Mouse (Mus musculus): Measurements from ENCODE around the gene Tmem230. TPM values are rescaled to one million over a fixed set of nuclear protein-coding genes. Genes with fewer than 3 reads are reported as not detected.
"Not testable (repeated sequence)": the region's sequence is repeated elsewhere in the genome, so short reads cannot be mapped to it uniquely, and the experiment has no call there.

Gene Tmem230
- total RNA-seq, 1 experiment from 2014 or later = 20.5 TPM

DNA sequence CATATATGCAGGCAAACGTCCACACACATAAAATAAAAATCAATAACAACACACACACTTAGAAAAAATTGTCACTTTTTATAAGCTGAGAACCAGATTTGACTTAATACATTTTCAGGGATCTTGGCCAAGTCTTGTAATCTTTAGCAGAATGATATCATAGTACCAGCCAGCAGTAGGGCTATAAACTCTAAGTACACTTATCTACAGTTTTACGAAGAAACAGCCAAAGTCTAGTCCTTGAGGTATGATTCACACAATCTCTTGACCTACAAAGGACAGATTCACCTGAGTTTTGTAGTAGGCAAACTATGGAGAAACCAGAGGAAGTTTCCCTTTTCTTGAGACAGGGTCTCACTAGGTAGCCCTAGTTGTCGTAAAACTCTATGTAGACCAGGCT lies 8.2 kb downstream of the Tmem230 start:
- ATAC-seq (ENCODE audit: extremely low read depth, insufficient number of reproducible peaks, low FRiP score, poor library complexity, severe bottlenecking) = not testable (repeated sequence)

DNA sequence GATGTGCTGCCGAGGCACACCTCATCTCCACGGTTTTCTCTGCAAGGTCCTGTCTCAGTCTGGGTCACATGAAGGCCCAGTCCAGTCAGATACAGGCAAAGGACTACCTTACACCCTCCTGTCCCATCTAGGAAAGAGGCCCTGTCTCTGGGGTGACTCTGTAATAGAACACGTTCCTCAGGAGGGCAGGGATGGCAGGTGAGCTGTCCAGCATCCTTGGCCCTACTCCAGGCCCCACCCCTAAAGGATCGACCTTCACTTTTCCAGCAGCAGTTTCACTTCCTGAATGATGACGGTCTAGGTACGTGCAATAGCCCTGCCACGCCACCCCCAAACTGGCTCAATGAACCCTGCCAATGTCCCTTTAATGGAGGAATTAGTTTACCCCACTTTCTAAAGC lies 11.6 kb downstream of the Tmem230 start:
- no peak for ATAC-seq (ENCODE audit: extremely low read depth, insufficient number of reproducible peaks, low FRiP score, poor library complexity, severe bottlenecking)

DNA sequence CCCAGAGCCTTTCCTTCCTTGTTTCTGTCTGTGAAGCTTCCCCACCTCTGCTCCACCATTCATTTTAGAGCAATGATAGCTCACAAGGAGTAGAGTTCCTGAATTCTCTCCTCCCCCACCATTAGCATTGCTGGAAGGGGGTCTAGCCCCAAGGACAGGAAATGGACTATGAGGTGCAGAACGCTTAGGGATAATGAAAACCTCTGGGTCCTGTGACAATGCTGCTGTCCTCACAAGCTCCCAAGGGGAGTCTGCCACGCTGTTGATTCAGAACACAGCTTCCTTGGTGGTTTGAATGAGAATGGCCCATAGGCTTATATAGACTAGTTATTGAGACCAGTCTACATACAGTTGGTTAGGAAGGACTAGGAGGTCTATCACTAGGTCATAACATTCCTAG lies 12.3 kb downstream of the Tmem230 start:
- ATAC-seq (ENCODE audit: extremely low read depth, insufficient number of reproducible peaks, low FRiP score, poor library complexity, severe bottlenecking) = no peak

DNA sequence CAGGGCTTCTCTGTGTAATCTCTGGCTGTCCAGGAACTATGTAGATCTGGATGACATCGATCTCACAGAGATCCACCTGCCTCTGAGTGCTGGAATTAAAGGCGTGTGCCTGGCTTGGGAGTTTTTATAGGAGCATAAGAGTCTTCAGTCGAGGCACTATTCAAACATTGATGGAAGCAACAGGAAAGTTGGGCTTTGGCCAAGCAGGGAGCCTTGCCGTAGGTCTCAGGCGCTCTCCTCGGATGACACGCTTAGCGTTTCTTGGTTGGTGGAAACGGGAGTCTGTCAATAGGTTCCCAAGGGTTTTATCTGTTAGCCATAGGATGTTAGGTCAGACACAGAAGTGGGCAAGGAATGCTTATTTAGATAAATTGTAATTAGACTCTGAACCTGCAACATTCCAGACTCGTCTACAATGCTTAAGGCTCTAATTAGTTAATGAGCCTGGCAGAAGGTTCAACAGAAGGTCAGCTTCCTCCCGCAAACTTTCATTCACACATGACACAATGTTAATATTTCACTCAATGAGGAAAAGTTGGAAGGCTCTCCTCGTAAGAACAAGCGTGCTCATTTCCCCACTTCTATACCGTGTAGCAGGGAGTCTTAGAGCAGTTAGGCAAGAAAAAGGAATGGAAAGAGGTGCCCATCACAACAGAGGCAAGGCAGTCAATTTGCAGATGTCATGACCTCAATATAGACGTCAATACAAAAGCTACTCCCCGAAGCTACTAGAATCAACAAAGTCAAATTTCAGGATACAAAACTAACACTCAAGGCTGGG lies 13.4 kb downstream of the Tmem230 start:
- no peak for ATAC-seq (ENCODE audit: extremely low read depth, insufficient number of reproducible peaks, low FRiP score, poor library complexity, severe bottlenecking)

DNA sequence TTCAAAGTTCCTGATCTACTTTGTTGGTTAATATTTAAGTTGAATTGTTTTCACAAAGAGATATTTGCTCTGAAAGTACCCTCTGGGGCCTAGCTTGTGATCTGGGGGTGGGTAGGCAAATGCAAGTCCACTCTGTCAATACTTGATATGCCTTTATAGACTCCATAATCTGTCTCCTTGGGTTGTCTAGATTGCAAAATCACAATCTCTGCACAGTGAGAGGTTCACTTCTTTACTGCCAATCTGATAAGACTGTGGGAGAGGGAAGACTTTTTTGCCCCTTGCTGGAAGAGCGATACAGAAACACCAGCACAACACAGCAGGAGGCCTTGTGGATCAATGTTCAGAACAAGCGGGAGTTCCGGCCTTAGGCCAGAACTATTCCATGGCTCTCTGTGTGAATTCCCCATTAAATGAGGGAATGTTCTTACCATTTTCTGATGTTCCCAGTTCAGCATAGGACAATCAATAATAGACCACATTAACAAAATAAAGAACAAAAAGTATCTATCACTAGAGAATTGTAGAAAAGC lies 15.1 kb downstream of the Tmem230 start:
- no peak for ATAC-seq (ENCODE audit: extremely low read depth, insufficient number of reproducible peaks, low FRiP score, poor library complexity, severe bottlenecking)

DNA sequence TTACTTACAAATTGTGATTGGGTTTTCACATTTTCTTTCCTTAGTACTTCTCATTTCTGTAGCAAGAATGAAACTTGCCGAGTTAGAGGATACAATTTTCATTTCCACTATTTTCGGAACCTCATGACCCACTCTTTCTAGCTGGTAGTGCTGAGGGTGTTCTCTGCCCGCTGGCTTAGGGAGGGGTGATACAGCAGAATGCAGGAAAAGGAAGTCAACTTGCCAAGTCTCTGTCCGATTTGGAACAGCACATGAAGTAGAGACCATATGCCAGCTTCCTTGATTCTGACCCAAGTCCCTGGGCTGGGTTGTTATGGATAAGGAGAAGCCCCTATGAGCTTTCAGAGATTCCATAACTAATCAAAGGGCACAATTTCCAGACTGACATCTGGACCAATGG lies 23.2 kb downstream of the Tmem230 start:
- ATAC-seq (ENCODE audit: extremely low read depth, insufficient number of reproducible peaks, low FRiP score, poor library complexity, severe bottlenecking) = no peak

DNA sequence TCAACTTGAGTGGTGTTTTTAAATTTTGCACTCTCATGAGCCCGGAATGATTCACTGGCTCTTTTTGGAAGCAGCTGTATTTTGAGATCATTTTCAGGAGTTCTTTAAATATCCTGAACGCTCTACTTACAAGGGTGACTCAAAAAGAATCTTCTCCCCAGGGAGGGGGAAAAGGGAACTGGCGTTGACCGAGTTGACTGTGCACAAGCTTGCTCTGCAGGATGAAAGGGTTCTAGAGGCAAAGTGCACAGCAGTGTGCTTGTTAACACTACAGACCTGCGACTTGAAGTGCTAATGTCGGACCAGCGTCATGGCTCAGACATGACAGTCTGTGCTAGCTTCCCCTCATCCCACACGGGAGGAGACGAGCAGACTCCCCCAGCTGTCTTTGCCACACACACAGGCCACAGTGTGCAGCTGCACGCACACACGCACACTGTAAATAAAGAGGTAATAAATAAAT lies 26.0 kb downstream of the Tmem230 start:
- no peak for ATAC-seq (ENCODE audit: extremely low read depth, insufficient number of reproducible peaks, low FRiP score, poor library complexity, severe bottlenecking)

DNA sequence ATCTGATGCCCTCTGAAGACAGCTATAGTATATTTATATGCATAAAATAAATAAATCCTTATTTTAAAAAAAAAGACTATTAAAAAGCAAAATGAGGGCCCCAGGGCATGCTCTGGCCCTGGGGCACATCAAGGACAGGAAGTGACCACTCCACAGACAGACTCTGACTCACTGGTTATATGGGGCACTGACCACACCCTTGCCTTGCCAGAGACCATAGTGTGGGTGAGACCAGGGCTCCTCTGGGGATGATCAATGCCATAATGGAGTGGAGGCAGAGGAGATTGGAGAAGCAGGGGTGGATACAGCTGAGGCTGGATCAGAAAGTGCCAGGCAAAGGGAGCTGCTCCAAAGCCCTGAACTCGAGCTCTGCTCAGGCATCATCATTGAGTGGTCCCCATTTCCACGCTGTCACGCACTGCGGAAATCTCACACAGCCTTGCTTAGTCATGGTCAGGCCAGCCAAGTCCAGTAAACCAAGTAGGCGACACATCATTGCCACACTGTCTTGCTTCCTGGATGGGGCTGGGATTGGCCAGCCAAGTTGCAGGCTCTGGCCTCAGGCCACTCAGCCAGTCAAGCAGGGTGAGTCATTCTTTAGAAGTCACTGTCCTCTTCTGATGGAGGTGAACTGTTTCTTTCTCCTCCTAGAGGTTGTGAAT lies 35.5 kb downstream of the Tmem230 start:
- no peak for ATAC-seq (ENCODE audit: extremely low read depth, insufficient number of reproducible peaks, low FRiP score, poor library complexity, severe bottlenecking)

DNA sequence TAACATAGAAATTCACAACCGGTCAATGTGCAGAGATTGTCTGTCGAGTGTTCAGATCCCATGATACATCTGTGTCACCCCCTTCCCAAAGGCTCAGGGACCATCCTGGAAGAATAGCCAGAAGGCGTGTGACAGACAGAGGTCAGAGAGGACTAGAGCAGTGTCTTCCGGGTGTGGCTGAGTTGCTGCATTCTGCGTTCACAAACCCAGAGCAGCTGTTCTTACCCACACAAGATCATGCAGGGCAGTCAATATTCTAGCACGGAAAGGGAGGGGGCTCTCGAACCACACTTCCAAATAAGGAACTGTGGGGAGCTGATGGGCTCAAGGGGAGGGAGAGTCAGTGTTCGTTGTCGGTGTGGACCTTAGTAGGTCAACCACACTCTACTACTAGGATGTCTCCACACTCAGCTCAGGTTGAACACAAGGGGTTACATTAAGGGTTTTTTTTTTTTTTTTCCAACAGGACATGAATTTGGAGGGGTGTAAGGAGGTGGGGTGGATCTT lies 36.7 kb downstream of the Tmem230 start:
- ATAC-seq (ENCODE audit: extremely low read depth, insufficient number of reproducible peaks, low FRiP score, poor library complexity, severe bottlenecking) = no peak

DNA sequence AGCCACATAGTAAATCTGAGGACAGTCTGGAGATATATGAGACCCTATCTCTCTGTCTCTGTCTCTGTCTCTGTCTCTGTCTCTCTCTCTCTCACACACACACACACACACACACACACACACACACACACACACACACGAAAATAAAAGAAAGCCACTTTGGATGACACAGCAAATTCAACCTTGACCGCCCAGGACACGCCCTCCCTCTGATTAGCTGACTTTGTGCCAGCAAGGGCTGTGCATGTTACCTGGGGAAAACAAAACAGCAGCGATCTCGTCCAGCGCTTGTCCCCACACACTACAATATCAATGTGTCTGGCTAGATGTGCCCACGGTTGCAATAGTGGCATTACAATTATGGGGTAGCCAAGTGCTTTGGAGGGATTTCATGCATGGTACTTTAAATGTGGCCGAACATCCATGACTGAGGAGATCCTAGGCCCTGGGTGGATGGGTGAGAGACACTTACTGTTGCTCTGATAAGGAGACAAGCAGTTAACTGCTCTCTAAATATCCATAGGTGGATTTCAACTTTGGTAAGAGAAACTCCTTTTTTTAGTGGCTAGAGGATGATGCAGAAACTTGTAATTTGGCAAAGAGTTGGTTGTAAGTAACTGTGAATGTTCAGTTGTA lies 39.2 kb downstream of the Tmem230 start:
- ATAC-seq (ENCODE audit: extremely low read depth, insufficient number of reproducible peaks, low FRiP score, poor library complexity, severe bottlenecking) = no peak

DNA sequence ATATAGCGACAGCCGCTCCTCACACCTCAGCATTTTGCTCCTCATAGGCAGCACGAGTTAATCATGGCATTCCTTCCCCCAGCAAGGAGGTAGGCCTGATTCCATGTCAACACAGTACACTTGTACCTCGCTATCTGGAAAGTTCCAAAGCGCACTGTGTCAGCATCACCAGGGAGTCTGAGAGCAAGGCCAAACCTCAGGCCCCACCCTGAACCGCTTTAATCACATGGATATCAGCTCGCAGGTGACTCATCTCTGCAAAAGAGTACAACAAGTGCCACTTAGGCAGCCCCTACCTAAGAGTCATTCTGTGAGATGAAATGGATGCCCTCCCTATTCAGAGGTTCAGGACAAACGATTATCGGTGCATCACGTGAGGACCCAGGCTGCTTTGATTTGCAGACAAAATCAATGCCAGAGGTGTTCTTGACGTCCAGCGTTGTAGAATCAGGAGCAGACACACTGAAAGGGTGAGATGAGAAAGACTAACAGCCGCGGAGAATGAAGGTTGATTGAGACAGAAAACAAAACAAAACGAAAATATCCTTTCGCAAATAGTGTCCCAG lies 41.2 kb downstream of the Tmem230 start:
- no peak for ATAC-seq (ENCODE audit: extremely low read depth, insufficient number of reproducible peaks, low FRiP score, poor library complexity, severe bottlenecking)

DNA sequence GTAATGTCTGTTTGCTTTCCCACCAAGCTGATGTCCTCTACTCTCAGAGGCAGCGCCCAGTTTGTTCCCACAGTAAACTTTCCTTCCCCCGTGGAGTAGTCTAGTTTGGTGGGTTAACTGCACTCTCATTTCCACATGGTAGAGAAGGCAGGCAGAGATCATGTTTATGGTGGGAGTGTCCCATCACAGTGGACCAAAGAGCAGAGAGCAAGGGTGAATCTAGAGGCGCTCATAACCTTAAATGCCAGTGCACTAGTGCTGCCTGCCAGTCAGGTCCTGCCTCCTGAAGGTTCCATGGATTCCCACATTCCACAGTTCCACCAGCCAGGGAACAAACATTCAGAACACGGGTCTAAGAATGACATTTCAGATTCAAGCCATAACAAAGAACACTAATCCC lies 42.1 kb downstream of the Tmem230 start:
- ATAC-seq (ENCODE audit: extremely low read depth, insufficient number of reproducible peaks, low FRiP score, poor library complexity, severe bottlenecking) = no peak

DNA sequence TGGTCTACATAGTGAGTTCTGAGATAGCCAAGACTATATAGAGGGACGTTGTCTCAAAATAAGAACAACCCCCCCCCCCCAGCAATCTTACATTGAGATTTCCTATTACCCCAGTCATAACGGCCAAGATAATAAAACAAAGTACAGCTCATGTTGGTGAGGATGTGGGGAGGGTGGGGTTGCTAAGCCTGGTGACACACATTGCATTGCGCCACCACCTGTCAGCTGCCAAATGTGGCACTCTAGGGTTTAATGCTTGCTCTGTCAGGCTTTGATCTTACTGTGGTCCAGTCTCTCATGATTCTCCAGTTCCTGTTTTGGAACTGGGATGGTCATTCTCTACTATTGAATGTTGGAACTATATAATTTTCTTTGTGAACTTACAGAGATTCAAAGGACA lies 43.8 kb downstream of the Tmem230 start:
- ATAC-seq (ENCODE audit: extremely low read depth, insufficient number of reproducible peaks, low FRiP score, poor library complexity, severe bottlenecking) = no peak

DNA sequence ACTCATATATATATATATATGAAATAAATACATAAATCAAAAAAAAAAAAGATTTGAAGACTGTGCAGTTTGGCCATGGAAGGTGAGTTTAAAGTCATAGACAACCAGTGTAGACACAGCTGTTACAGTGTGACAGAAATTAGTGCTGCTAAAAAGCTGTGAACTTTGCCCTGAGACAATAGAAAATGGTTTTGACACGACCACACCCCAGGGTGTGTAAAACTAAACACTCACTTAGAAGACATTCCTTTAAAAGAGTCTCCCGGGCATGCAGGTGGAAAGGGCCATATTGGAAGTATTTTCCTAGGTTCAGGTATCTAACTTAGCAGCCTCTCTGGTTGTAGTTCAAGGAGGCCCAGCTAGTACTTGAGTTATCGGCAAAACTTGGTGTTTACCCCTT lies 44.4 kb downstream of the Tmem230 start:
- ATAC-seq (ENCODE audit: extremely low read depth, insufficient number of reproducible peaks, low FRiP score, poor library complexity, severe bottlenecking) = no peak

DNA sequence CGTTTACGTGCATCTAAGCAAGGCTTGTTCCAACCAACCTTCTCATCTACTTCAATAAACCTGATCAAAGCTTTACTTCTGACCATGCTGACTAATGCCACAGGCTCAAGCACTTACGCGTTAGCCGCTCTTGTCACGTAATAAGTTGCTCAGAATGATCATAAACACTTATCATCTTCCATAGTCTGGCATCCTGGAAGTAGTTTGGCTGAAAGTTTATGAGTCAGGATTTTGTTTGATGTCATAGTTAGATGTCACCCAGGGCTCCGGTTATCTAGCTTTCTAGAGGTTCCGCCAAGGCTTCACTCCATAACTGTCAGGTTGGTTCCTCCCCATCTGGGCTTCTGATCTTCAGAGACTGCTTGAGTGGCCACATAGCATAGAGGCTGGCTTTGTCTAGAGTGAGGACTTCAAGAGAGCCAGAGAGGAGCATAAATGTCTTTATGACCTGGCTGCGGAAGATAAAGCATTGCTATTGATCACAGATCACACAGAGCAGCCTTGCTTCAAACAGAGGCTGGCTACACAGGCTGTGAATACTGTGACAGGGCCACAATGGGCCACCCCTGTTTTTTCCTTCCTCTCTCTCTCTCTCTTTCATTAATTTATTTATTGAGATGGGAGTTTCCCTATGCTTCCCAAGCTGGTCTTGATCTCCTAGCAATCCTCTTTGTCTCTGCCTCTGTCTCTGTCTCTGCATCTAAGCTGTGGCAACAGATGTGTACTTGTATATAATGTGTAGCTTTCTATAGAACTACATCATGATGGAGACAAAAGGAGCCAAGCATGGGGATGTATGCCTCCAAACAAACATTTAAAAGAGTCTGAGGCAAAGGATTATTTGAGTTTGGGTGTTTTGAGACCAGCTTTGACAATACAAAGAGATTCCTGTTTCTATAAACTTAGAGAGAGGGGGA lies 49.3 kb downstream of the Tmem230 start:
- no peak for ATAC-seq (ENCODE audit: extremely low read depth, insufficient number of reproducible peaks, low FRiP score, poor library complexity, severe bottlenecking)

DNA sequence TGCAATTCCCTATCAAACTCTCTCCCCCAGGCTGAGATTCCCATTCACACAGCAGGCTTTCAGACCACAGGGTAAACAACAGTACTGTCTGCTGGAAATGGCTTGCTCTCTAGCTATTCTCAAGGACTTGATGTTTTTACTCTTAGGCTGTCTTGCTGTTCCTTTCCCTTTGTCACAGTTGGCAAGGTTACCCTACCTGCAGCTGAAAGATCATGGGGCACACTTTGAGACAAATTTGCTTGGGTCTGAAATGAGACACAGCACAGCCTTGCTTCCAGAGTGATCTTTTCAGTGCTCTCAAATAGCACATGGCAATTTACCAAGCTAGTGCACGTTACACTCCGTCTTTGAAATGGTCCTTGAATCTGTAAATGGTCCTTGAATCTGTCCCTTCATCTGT lies 52.0 kb downstream of the Tmem230 start:
- ATAC-seq (ENCODE audit: extremely low read depth, insufficient number of reproducible peaks, low FRiP score, poor library complexity, severe bottlenecking) = no peak

DNA sequence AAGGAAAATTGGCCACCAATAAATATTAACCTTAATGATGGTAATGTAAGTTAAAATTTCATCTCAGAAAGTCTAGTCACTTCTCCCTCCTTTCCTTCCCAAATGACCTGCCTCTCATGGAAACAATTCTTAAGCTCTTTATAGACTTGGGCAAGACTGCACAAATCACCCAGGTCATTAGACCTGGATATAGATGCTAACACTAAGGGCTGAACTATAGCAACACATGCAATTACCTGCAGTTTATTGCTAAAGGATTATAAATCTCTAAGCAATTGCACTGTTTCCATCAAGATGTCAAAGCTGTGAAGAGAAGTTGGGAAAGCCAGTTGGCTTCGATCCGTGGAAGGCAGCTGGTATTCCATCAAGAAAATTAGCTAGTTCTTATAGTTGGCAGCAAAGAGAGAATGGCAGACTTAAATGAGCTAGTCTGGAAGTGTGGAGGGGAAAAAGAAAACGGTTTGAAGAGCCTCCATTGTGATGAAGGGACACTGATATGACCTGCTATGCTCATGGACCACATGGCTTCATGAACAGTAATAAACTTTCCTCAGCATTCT lies 56.9 kb downstream of the Tmem230 start:
- no peak for ATAC-seq (ENCODE audit: extremely low read depth, insufficient number of reproducible peaks, low FRiP score, poor library complexity, severe bottlenecking)
